Mouse (Mus musculus): ENCODE data around the gene Cfd. TPM values are rescaled to one million over a fixed set of nuclear protein-coding genes. Genes with fewer than 3 reads are reported as not detected.
A peak's percentile ranks its signal among the peaks of the same experiment; 100 is the strongest.

Cfd gene
- polyA plus RNA-seq, 1 experiment from 2014 or later: not detected

DNA sequence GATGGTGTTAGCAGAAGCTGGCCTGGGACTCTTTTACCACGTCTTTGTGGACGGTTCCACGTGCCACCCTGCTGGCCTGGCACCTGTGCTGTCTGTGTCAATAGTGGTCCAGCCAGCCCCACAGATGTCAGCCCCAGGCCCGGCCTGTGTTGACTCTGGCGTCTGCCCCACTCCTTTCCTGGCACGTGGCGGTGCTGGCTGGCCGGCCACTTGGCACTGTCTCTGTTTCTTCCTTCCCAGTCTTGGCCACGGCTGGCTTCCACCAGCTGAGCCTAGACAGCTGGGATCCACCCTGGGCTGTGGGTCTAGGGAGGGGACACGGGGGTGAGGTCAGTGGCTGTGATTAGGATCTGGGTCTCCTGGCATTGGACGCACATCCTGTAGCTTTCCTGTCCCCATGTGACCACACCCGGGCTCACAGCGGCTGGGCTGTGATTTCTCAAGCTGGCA lies 43.6 kb downstream of the Cfd start:
- Histone ChIP-seq H3K4me2 (replicated peaks; ENCODE audit: low read depth) (no peak overlapping the region; the same call in 1 of the 2 replicates), H3K36me3 (ENCODE audit: control insufficient read depth, insufficient read depth, low read length) (peaks cover 2% of the 10 kb centered on the region; the same call in 1 of the 2 replicates), H3K4me3 (ENCODE audit: low read depth, low read length) (no peak overlapping the region), H3K9me3 (ENCODE audit: control insufficient read depth, low read length) (no peaks in the 10 kb centered on the region), H3K27me3 (ENCODE audit: control insufficient read depth, insufficient read depth, low read length) (no peaks in the 10 kb centered on the region), H3K4me1 (replicated peaks; ENCODE audit: control insufficient read depth, insufficient read depth) (peaks cover 23% of the 10 kb centered on the region), H3K9ac (ENCODE audit: low read length) (no peak overlapping the region), H3K27ac (replicated peaks) (peak overlapping the region; percentile 69)
- peak; percentile 46 for ATAC-seq (ENCODE audit: low FRiP score, low TSS enrichment)
- peak; percentile 78 for DNase-seq (ENCODE audit: low spot score)
- WGBS: 20% methylated on average over 13 of the region's 13 CpGs
- no peak for TF ChIP-seq EP300 (optimal IDR thresholded peaks at IDR 0.05)
- no peak for TF ChIP-seq CTCF (IDR thresholded peaks at IDR 0.05; ENCODE audit: low read depth)

DNA sequence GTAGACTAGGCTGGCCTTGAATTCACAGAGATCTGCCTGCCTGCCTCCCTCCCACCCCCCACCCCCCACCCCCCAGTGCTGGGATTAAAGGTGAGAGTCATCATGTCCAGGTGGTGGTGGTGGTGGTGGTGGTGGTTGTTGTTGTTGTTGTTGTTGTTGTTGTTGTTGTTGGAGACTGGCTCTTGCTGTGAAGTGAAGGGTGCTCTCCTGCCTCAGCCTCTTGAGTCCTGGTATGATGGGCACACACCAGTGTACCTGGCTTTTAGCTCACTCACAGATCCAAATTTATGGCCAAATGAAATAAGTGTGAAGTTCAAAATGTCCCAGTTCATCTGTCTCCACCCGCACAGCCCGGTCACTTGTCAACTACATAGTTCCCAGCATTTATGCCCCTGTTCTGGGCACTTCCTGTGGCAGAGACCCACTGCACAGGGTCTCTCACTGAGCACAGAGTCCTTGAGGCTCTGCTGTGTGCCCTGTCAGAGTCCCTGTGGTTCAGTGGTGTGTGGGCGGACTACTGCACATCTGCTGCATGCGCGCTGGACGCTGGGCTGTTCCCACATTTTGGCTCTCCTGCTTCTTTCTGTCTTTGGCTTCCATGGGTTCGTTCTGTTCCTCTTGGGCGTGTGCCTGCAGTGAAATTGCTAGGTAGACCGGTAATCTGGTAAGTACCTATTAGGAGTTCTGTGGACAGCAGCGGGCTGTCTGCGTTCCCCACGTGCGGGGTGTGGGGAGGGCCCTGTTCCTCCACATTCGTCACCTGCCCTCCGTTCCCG lies 44.3 kb downstream of the Cfd start:
- 81% methylated on average over 16 of the region's 16 CpGs for WGBS
- no peak for DNase-seq (ENCODE audit: low spot score)
- H3K27ac ChIP-seq (replicated peaks): peak overlapping the region; percentile 69
- H3K9me3 ChIP-seq (ENCODE audit: control insufficient read depth, low read length): no peaks in the 10 kb centered on the region
- no peaks in the 10 kb centered on the region for H3K27me3 ChIP-seq (ENCODE audit: control insufficient read depth, insufficient read depth, low read length)
- peaks cover 2% of the 10 kb centered on the region; the same call in 1 of the 2 replicates for H3K36me3 ChIP-seq (ENCODE audit: control insufficient read depth, insufficient read depth, low read length)
- H3K4me1 ChIP-seq (replicated peaks; ENCODE audit: control insufficient read depth, insufficient read depth): peaks cover 23% of the 10 kb centered on the region
- H3K4me2 ChIP-seq (replicated peaks; ENCODE audit: low read depth): no peak overlapping the region
- no peak for ATAC-seq (ENCODE audit: low FRiP score, low TSS enrichment)
- TF ChIP-seq EP300 (optimal IDR thresholded peaks at IDR 0.05) (no peak), CTCF (IDR thresholded peaks at IDR 0.05; ENCODE audit: low read depth) (no peak)
- H3K9ac ChIP-seq (ENCODE audit: low read length): no peak overlapping the region
- H3K4me3 ChIP-seq (ENCODE audit: low read depth, low read length): no peak overlapping the region

DNA sequence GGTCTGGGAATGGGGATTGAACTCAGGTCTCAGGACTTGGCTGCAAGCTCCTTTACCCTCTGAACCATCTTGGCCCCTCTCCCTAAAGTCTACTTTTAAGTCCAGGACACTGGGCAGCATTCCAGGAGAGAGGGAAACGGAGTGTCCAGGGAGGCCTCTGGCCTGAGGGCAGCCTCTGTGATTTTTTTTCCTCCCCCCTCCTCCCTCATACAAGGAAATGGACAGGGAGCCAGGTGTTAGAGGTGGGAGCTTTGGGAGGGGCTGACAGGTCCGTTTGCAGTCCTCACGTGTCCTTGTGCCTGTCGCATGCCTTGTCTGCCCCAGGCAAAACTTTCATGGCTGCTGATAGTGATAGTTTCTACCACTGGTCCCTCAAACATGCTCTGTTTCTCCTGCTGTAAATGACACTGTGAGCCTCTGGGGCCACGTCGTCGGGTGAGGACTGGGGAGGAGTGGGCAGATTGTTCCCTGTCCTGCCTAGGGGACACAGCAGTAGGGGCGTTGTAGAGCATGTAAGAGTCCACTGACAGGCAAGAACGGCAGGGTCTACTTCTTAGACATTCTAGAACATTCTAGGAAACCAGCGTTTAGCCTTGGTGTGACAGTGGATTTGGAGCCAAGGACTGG lies 45.7 kb downstream of the Cfd start:
- peak overlapping the region; percentile 79 for H3K27ac ChIP-seq (replicated peaks)
- peak overlapping the region; percentile 29; the same call in 1 of the 2 replicates for H3K4me2 ChIP-seq (replicated peaks; ENCODE audit: low read depth)
- H3K4me3 ChIP-seq (ENCODE audit: low read depth, low read length): peak overlapping the region; percentile 8; the same call in 1 of the 2 replicates
- no peak for TF ChIP-seq EP300 (optimal IDR thresholded peaks at IDR 0.05)
- TF ChIP-seq CTCF (IDR thresholded peaks at IDR 0.05; ENCODE audit: low read depth): no peak
- no peaks in the 10 kb centered on the region for H3K9me3 ChIP-seq (ENCODE audit: control insufficient read depth, low read length)
- H3K4me1 ChIP-seq (replicated peaks; ENCODE audit: control insufficient read depth, insufficient read depth): peaks cover 23% of the 10 kb centered on the region
- no peaks in the 10 kb centered on the region for H3K27me3 ChIP-seq (ENCODE audit: control insufficient read depth, insufficient read depth, low read length)
- DNase-seq (ENCODE audit: low spot score): peak; percentile 49
- 0 out of 2 replicates have a peak, but pooled peaks have one; percentile 2 for ATAC-seq (ENCODE audit: low FRiP score, low TSS enrichment)
- H3K36me3 ChIP-seq (ENCODE audit: control insufficient read depth, insufficient read depth, low read length): peaks cover 2% of the 10 kb centered on the region; the same call in 1 of the 2 replicates
- WGBS: 37% methylated on average over 10 of the region's 10 CpGs
- H3K9ac ChIP-seq (ENCODE audit: low read length): 0 out of 2 replicates have a peak overlapping the region, but pooled peaks have one; percentile 27

DNA sequence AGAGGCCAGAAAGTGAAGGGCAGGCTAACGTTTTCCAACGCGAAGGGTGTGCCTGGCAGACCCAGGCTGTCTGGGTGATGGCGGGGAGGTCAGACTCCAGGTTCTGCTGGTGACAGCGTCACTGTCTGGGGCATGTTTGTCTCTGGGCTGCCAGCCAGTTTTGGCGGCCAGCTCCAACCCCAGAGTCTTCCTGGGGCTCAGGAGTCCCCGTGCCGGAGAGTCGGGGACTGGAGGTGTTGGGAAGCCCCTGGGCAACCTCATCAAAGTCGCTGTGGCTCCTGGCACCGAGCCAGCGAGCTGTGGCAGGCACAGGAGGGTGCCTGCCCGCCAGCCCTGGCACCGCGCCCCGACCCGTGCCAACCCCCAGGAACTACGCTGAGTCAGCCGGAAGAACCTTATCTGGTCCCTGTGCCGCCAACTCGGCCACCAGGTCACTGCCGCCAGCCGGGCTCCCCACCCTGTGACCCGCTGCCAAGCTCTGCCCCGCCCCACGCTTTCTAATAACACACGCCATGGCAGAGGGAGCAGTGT lies 46.3 kb downstream of the Cfd start:
- H3K27me3 ChIP-seq (ENCODE audit: control insufficient read depth, insufficient read depth, low read length): no peaks in the 10 kb centered on the region
- peak; percentile 79 for ATAC-seq (ENCODE audit: low FRiP score, low TSS enrichment)

DNA sequence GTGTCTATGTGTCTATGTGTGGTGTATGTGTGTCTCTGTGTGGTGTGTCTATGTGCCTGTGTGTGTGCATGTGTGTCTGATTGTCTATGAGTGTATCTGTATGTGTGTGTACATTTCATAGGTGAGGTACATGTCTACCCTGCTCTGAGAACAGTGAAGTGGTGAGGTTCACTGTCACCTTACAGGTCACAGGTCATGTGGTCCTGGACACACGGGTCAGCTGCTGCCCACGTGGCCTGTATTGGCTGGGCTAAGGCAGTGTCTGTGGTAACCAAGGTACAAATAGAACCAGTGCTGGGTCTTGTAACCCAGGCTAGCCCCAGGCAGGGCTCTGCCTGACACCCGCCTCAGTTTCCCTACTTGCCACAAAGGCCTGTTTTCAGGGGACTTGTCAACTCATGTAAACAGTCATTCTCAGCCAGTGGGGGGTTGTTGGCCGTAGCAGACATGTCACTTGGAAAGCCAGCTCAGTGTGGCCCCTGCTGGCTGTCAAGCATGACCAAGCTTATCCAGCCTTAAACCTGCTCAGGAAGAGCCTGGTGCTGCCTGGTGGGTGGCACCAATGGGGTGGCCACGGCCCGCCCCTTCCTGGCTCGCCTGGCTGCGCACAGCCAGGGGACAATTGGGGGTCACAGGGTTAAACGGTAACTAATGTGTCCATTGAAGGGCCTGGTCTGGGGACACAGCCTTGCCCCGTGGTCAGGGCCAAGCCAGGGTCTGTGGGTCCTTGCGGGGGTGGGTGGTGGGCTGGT lies 47.3 kb downstream of the Cfd start:
- no peak for TF ChIP-seq CTCF (IDR thresholded peaks at IDR 0.05; ENCODE audit: low read depth)
- no peak for TF ChIP-seq EP300 (optimal IDR thresholded peaks at IDR 0.05)
- no peak for DNase-seq (ENCODE audit: low spot score)
- H3K4me3 ChIP-seq (ENCODE audit: low read depth, low read length): no peak overlapping the region
- peak overlapping the region; percentile 18; the same call in 1 of the 2 replicates for H3K27ac ChIP-seq (replicated peaks)
- no peak for ATAC-seq (ENCODE audit: low FRiP score, low TSS enrichment)
- H3K9ac ChIP-seq (ENCODE audit: low read length): no peak overlapping the region
- H3K9me3 ChIP-seq (ENCODE audit: control insufficient read depth, low read length): no peaks in the 10 kb centered on the region
- H3K36me3 ChIP-seq (ENCODE audit: control insufficient read depth, insufficient read depth, low read length): no peaks in the 10 kb centered on the region
- peaks cover 19% of the 10 kb centered on the region for H3K4me1 ChIP-seq (replicated peaks; ENCODE audit: control insufficient read depth, insufficient read depth)
- 77% methylated on average over 11 of the region's 11 CpGs for WGBS
- no peaks in the 10 kb centered on the region for H3K27me3 ChIP-seq (ENCODE audit: control insufficient read depth, insufficient read depth, low read length)
- no peak overlapping the region for H3K4me2 ChIP-seq (replicated peaks; ENCODE audit: low read depth)

More for the DNA sequence above, 46.3 kb downstream of the Cfd start:
- WGBS: 34% methylated on average over 23 of the region's 27 CpGs
- H3K36me3 ChIP-seq (ENCODE audit: control insufficient read depth, insufficient read depth, low read length): no peaks in the 10 kb centered on the region; the same call in 1 of the 2 replicates
- peak overlapping the region; percentile 8; the same call in 1 of the 2 replicates for H3K4me3 ChIP-seq (ENCODE audit: low read depth, low read length)
- TF ChIP-seq EP300 (optimal IDR thresholded peaks at IDR 0.05): no peak
- TF ChIP-seq CTCF (IDR thresholded peaks at IDR 0.05; ENCODE audit: low read depth): no peak
- peaks cover 23% of the 10 kb centered on the region for H3K4me1 ChIP-seq (replicated peaks; ENCODE audit: control insufficient read depth, insufficient read depth)
- DNase-seq (ENCODE audit: low spot score): peak; percentile 92
- H3K9ac ChIP-seq (ENCODE audit: low read length): peak overlapping the region; percentile 27; the same call in 1 of the 2 replicates
- H3K9me3 ChIP-seq (ENCODE audit: control insufficient read depth, low read length): no peaks in the 10 kb centered on the region
- H3K4me2 ChIP-seq (replicated peaks; ENCODE audit: low read depth): peak overlapping the region; percentile 29
- H3K27ac ChIP-seq (replicated peaks): peak overlapping the region; percentile 79
